Comparison of ENCODE assay signal across 23 mouse cellular contexts in the genomic region with DNA sequence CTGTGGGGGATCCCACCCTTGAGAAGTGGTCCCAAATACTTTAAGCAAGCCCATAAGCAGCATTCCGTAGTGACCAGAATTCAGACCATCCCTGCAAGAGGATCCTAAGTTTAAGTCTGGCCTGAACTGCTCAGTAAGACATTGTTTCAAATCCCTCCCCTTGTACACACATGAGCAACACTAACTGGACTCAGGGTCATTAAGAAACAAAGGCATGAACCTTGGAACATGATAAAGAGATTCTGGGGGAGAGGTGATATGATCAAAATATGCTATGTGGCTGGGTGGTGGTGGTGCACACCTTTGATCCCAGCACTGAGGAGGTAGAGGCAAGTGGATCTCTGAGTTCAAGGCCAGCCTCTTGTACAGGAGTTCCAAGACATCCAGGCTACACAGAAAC. TPM values are rescaled to one million over a fixed set of nuclear protein-coding genes. Genes with fewer than 3 reads are reported as not detected.
DNase-seq lines count a peak whose midpoint lies in the region; ATAC-seq and TF ChIP-seq lines count a peak whose summit lies in the region.
"Had no signal": no experiment of that assay in that cellular context is flagged by ENCODE, and none has a peak within 500 bp of the region (broad histone marks: within the 10 kb centered on the region; RNA-seq: fewer than 3 reads in every experiment).

No protein-coding gene starts in this region.

- TF ChIP-seq EP300 in stomach, postnatal 0 days (optimal IDR thresholded peaks at IDR 0.05) = no peak

- peaks cover 70% of the 10 kb centered on the region for H3K4me1 ChIP-seq in cerebellum, adult 2 months (ENCODE audit: control insufficient read depth, insufficient read depth, low read length)
- peaks cover 21% of the 10 kb centered on the region for H3K4me1 ChIP-seq in midbrain, embryonic 13.5 days (replicated peaks)
- H3K4me1 ChIP-seq in midbrain, embryonic 15.5 days = peaks cover 17% of the 10 kb centered on the region
- 0 out of 2 replicates have a peak, but pooled peaks cover 4% of the 10 kb centered on the region for H3K4me1 ChIP-seq in stomach, postnatal 0 days (replicated peaks; ENCODE audit: control insufficient read depth, insufficient read depth)

- TF ChIP-seq CTCF in cerebellum, adult 2 months (IDR thresholded peaks at IDR 0.05; ENCODE audit: borderline replicate concordance, insufficient read depth, low read depth, low read length) = no peak
- TF ChIP-seq CTCF in stomach, postnatal 0 days (IDR thresholded peaks at IDR 0.05; ENCODE audit: low read depth) = no peak

- DNase-seq in cerebellum, adult 2 months = no peak
- no peak for DNase-seq in cerebellum, adult 9-11 months
- no peak for DNase-seq in stomach, postnatal 0 days (ENCODE audit: low spot score)
- DNase-seq in urinary bladder, adult 18-20 months (ENCODE audit: low spot score in 2 of 2) = no peak
- DNase-seq: adrenal gland, adult 8-10 months; adrenal gland, postnatal 25 days; cerebellum, adult 11-12 months; cerebellum, postnatal 10 days; cerebellum, postnatal 36 days; embryo, embryonic 11 days; gastrocnemius, postnatal 10 days; gastrocnemius, postnatal 36 days had no signal

- H3K4me2 ChIP-seq in midbrain, embryonic 13.5 days (replicated peaks) = no peak overlapping the region
- H3K4me2 ChIP-seq in midbrain, embryonic 15.5 days = no peak overlapping the region
- no peak overlapping the region for H3K4me2 ChIP-seq in stomach, postnatal 0 days (replicated peaks; ENCODE audit: low read depth)
- H3K4me2 ChIP-seq: embryonic facial prominence, embryonic 13.5 days; forebrain, embryonic 12.5 days; forebrain, embryonic 15.5 days; heart, embryonic 11.5 days; hindbrain, embryonic 13.5 days had no signal

- peak overlapping the region; percentile 30; the same call in 1 of the 2 replicates for H3K27ac ChIP-seq in cerebellum, adult 2 months (ENCODE audit: insufficient read depth, low read length)
- H3K27ac ChIP-seq in midbrain, embryonic 13.5 days = no peak overlapping the region
- no peak overlapping the region for H3K27ac ChIP-seq in midbrain, embryonic 15.5 days
- peak overlapping the region; percentile 49; the same call in 1 of the 2 replicates for H3K27ac ChIP-seq in stomach, postnatal 0 days (replicated peaks)
- H3K27ac ChIP-seq: embryonic facial prominence, embryonic 10.5 days; embryonic facial prominence, embryonic 13.5 days; forebrain, embryonic 12.5 days; forebrain, embryonic 15.5 days; hindbrain, embryonic 13.5 days had no signal

- peaks cover 41% of the 10 kb centered on the region for H3K36me3 ChIP-seq in midbrain, embryonic 13.5 days
- H3K36me3 ChIP-seq in midbrain, embryonic 15.5 days (replicated peaks) = peaks cover 20% of the 10 kb centered on the region
- H3K36me3 ChIP-seq in stomach, postnatal 0 days (ENCODE audit: control insufficient read depth, insufficient read depth, low read length) = peaks cover 16% of the 10 kb centered on the region

- no peak for TF ChIP-seq POLR2A in cerebellum, adult 2 months (IDR thresholded peaks at IDR 0.05; ENCODE audit: borderline replicate concordance, insufficient read depth, low read length)

- H3K9ac ChIP-seq in midbrain, embryonic 13.5 days (replicated peaks) = 0 out of 2 replicates have a peak overlapping the region, but pooled peaks have one; percentile 3
- no peak overlapping the region for H3K9ac ChIP-seq in midbrain, embryonic 15.5 days
- H3K9ac ChIP-seq in stomach, postnatal 0 days (ENCODE audit: low read length) = no peak overlapping the region
- H3K9ac ChIP-seq: embryonic facial prominence, embryonic 13.5 days; forebrain, embryonic 12.5 days; forebrain, embryonic 15.5 days; hindbrain, embryonic 13.5 days had no signal

- ATAC-seq in midbrain, embryonic 13.5 days = no peak
- no peak for ATAC-seq in midbrain, embryonic 15.5 days (replicated peaks)
- ATAC-seq in stomach, postnatal 0 days (ENCODE audit: low FRiP score, low TSS enrichment) = peak; percentile 49
- ATAC-seq: activated CD4-positive, CD25-positive, alpha-beta regulatory T cell, adult 4 months; forebrain, embryonic 15.5 days; hindbrain, embryonic 16.5 days had no signal

- 95% methylated on average over 1 of the region's 1 CpGs for WGBS in cerebellum, adult 2 months
- 97% methylated on average over 1 of the region's 1 CpGs for WGBS in midbrain, embryonic 13.5 days
- 97% methylated on average over 1 of the region's 1 CpGs for WGBS in midbrain, embryonic 15.5 days
- WGBS in stomach, postnatal 0 days = 85% methylated on average over 1 of the region's 1 CpGs

- H3K9me3 ChIP-seq in midbrain, embryonic 13.5 days = no peaks in the 10 kb centered on the region
- H3K9me3 ChIP-seq in midbrain, embryonic 15.5 days = no peaks in the 10 kb centered on the region
- no peaks in the 10 kb centered on the region for H3K9me3 ChIP-seq in stomach, postnatal 0 days (ENCODE audit: control insufficient read depth, low read length)
- H3K9me3 ChIP-seq: embryonic facial prominence, embryonic 10.5 days; embryonic facial prominence, embryonic 13.5 days; forebrain, embryonic 12.5 days; forebrain, embryonic 15.5 days; hindbrain, embryonic 13.5 days had no signal

- no peaks in the 10 kb centered on the region for H3K27me3 ChIP-seq in cerebellum, adult 2 months (ENCODE audit: control insufficient read depth, insufficient read depth, low read length)
- H3K27me3 ChIP-seq in midbrain, embryonic 13.5 days = no peaks in the 10 kb centered on the region
- H3K27me3 ChIP-seq in midbrain, embryonic 15.5 days (replicated peaks) = no peaks in the 10 kb centered on the region
- H3K27me3 ChIP-seq in stomach, postnatal 0 days (ENCODE audit: control insufficient read depth, insufficient read depth, low read length) = no peaks in the 10 kb centered on the region
- H3K27me3 ChIP-seq: embryonic facial prominence, embryonic 13.5 days; forebrain, embryonic 12.5 days; forebrain, embryonic 15.5 days; hindbrain, embryonic 13.5 days had no signal

- no peak overlapping the region for H3K4me3 ChIP-seq in cerebellum, adult 2 months (replicated peaks; ENCODE audit: insufficient read depth, low read depth, low read length)
- no peak overlapping the region for H3K4me3 ChIP-seq in midbrain, embryonic 13.5 days (replicated peaks)
- H3K4me3 ChIP-seq in midbrain, embryonic 15.5 days = no peak overlapping the region
- no peak overlapping the region for H3K4me3 ChIP-seq in stomach, postnatal 0 days (ENCODE audit: low read depth, low read length)
- H3K4me3 ChIP-seq: embryonic facial prominence, embryonic 10.5 days; embryonic facial prominence, embryonic 13.5 days; erythroblast, embryonic 14.5 days; forebrain, embryonic 12.5 days; forebrain, embryonic 15.5 days; hindbrain, embryonic 13.5 days had no signal

RNA-seq across cellular contexts. Expression of gene Rnf114, which starts 12.9 kb away (rescaled TPM):
- polyA plus RNA-seq in cerebellum, adult 2 months (2012; rRNA removed) = 101 and 106 TPM in 2 replicates
- polyA plus RNA-seq in midbrain, embryonic 13.5 days (2015; fragmentation: Nextera tagmentation; extraction: Ambion mirVana) = 154 and 165 TPM in 2 replicates
- 131 and 140 TPM in 2 replicates for polyA plus RNA-seq in midbrain, embryonic 15.5 days (2015; fragmentation: Nextera tagmentation; extraction: Ambion mirVana)
- polyA plus RNA-seq in stomach, postnatal 0 days (2015; fragmentation: Nextera tagmentation; extraction: Ambion mirVana) = 44.6 and 47.6 TPM in 2 replicates

RNA-seq across cellular contexts. Expression of gene Spata2, which starts 13.2 kb away (rescaled TPM):
- polyA plus RNA-seq in cerebellum, adult 2 months (2012; rRNA removed) = 80.2 and 88.0 TPM in 2 replicates
- 25.1 and 30.2 TPM in 2 replicates for polyA plus RNA-seq in midbrain, embryonic 13.5 days (2015; fragmentation: Nextera tagmentation; extraction: Ambion mirVana)
- 34.3 and 34.7 TPM in 2 replicates for polyA plus RNA-seq in midbrain, embryonic 15.5 days (2015; fragmentation: Nextera tagmentation; extraction: Ambion mirVana)
- 9.4 and 11.3 TPM in 2 replicates for polyA plus RNA-seq in stomach, postnatal 0 days (2015; fragmentation: Nextera tagmentation; extraction: Ambion mirVana)

RNA-seq across cellular contexts. Expression of gene Slc9a8, which starts 58.0 kb away (rescaled TPM):
- polyA plus RNA-seq in cerebellum, adult 2 months (2012; rRNA removed) = 60.9 and 63.5 TPM in 2 replicates
- polyA plus RNA-seq in midbrain, embryonic 13.5 days (2015; fragmentation: Nextera tagmentation; extraction: Ambion mirVana) = 22.7 and 23.0 TPM in 2 replicates
- polyA plus RNA-seq in midbrain, embryonic 15.5 days (2015; fragmentation: Nextera tagmentation; extraction: Ambion mirVana) = 20.2 and 23.2 TPM in 2 replicates
- 10.4 and 11.8 TPM in 2 replicates for polyA plus RNA-seq in stomach, postnatal 0 days (2015; fragmentation: Nextera tagmentation; extraction: Ambion mirVana)

RNA-seq across cellular contexts. Expression of gene Snai1, which starts 58.5 kb away (rescaled TPM):
- 1.1 and 1.9 TPM in 2 replicates for polyA plus RNA-seq in cerebellum, adult 2 months (2012; rRNA removed)
- 5.4 and 5.8 TPM in 2 replicates for polyA plus RNA-seq in midbrain, embryonic 13.5 days (2015; fragmentation: Nextera tagmentation; extraction: Ambion mirVana)
- polyA plus RNA-seq in midbrain, embryonic 15.5 days (2015; fragmentation: Nextera tagmentation; extraction: Ambion mirVana) = 5.1 and 6.4 TPM in 2 replicates
- polyA plus RNA-seq in stomach, postnatal 0 days (2015; fragmentation: Nextera tagmentation; extraction: Ambion mirVana) = 6.9 and 8.3 TPM in 2 replicates
- polyA plus RNA-seq: activated CD4-positive, CD25-positive, alpha-beta regulatory T cell, adult 4 months; erythroblast, embryonic 14.5 days had no signal

Comparison
In these comparisons a context has a peak if more than half of its experiments do, and no peak if none do; other contexts are left out.
1. H3K27ac ChIP-seq: peak in cerebellum, adult 2 months (single experiment) and stomach, postnatal 0 days (single experiment); none in midbrain, embryonic 13.5 days (single experiment) and midbrain, embryonic 15.5 days (single experiment).